Mouse (Mus musculus): Measurements from ENCODE around the gene Gapdh. TPM values are rescaled to one million over a fixed set of nuclear protein-coding genes. Genes with fewer than 3 reads are reported as not detected.
"Not testable (repeated sequence)": the region's sequence is repeated elsewhere in the genome, so short reads cannot be mapped to it uniquely, and the experiment has no call there.

Gapdh gene
- polyA plus RNA-seq, 1 experiment, result 3,321 TPM

- peaks cover 30% of the 10 kb centered on the region for H3K36me3 ChIP-seq (ENCODE audit: control insufficient read depth, insufficient read depth, low read length)
- no peaks in the 10 kb centered on the region for H3K27me3 ChIP-seq (ENCODE audit: control insufficient read depth, insufficient read depth, low read length)
- no peak for TF ChIP-seq POLR2A (IDR thresholded peaks at IDR 0.05; ENCODE audit: low read depth, low read length)
- no peak for TF ChIP-seq CTCF (IDR thresholded peaks at IDR 0.05; ENCODE audit: extremely low read depth, insufficient read length, insufficient replicate concordance, low read depth, low read length)
- WGBS, result 94% methylated on average over 14 of the region's 14 CpGs
- H3K4me1 ChIP-seq (ENCODE audit: control insufficient read depth, insufficient read depth, insufficient read length, low read length), result peaks cover 11% of the 10 kb centered on the region
- no peak overlapping the region for H3K27ac ChIP-seq (ENCODE audit: insufficient read depth, low read depth, low read length)
- no peak overlapping the region for H3K4me3 ChIP-seq (ENCODE audit: low read depth, low read length)
Measured at GRCm38 (mm10) chr6:125168086-125168485, 1.8 kb upstream of the Gapdh start.

GRCm38 (mm10) chr6:125166861-125167650 lies 789 bp upstream of the Gapdh start:
- no peaks in the 10 kb centered on the region for H3K27me3 ChIP-seq (ENCODE audit: control insufficient read depth, insufficient read depth, low read length)
- H3K4me1 ChIP-seq (ENCODE audit: control insufficient read depth, insufficient read depth, insufficient read length, low read length), result peaks cover 15% of the 10 kb centered on the region
- no peak for TF ChIP-seq POLR2A (IDR thresholded peaks at IDR 0.05; ENCODE audit: low read depth, low read length)
- TF ChIP-seq CTCF (IDR thresholded peaks at IDR 0.05; ENCODE audit: extremely low read depth, insufficient read length, insufficient replicate concordance, low read depth, low read length), result no peak
- WGBS, result 14% methylated on average over 10 of the region's 10 CpGs
- H3K4me3 ChIP-seq (ENCODE audit: low read depth, low read length), result peak overlapping the region; percentile 80
- H3K36me3 ChIP-seq (ENCODE audit: control insufficient read depth, insufficient read depth, low read length), result peaks cover 30% of the 10 kb centered on the region
- peak overlapping the region; percentile 90 for H3K27ac ChIP-seq (ENCODE audit: insufficient read depth, low read depth, low read length)

GRCm38 (mm10) chr6:125165328-125165891 lies 857 bp downstream of the Gapdh start:
- Histone ChIP-seq H3K4me3 (ENCODE audit: low read depth, low read length) (peak overlapping the region; percentile 80), H3K27ac (ENCODE audit: insufficient read depth, low read depth, low read length) (peak overlapping the region; percentile 90), H3K36me3 (ENCODE audit: control insufficient read depth, insufficient read depth, low read length) (peaks cover 28% of the 10 kb centered on the region), H3K27me3 (ENCODE audit: control insufficient read depth, insufficient read depth, low read length) (no peaks in the 10 kb centered on the region), H3K4me1 (ENCODE audit: control insufficient read depth, insufficient read depth, insufficient read length, low read length) (peaks cover 23% of the 10 kb centered on the region)
- TF ChIP-seq CTCF (IDR thresholded peaks at IDR 0.05; ENCODE audit: extremely low read depth, insufficient read length, insufficient replicate concordance, low read depth, low read length) (no peak), POLR2A (IDR thresholded peaks at IDR 0.05; ENCODE audit: low read depth, low read length) (peak; percentile 100)
- WGBS, result under 1% methylated on average over 36 of the region's 36 CpGs

- H3K36me3 ChIP-seq (ENCODE audit: control insufficient read depth, insufficient read depth, low read length), result peaks cover 27% of the 10 kb centered on the region
- H3K27me3 ChIP-seq (ENCODE audit: control insufficient read depth, insufficient read depth, low read length), result no peaks in the 10 kb centered on the region
- peak overlapping the region; percentile 80 for H3K4me3 ChIP-seq (ENCODE audit: low read depth, low read length)
- peak overlapping the region; percentile 88 for H3K27ac ChIP-seq (ENCODE audit: insufficient read depth, low read depth, low read length)
- H3K4me1 ChIP-seq (ENCODE audit: control insufficient read depth, insufficient read depth, insufficient read length, low read length), result peaks cover 23% of the 10 kb centered on the region
- TF ChIP-seq CTCF (IDR thresholded peaks at IDR 0.05; ENCODE audit: extremely low read depth, insufficient read length, insufficient replicate concordance, low read depth, low read length) (no peak), POLR2A (IDR thresholded peaks at IDR 0.05; ENCODE audit: low read depth, low read length) (no peak; the same call in 1 of the 2 replicates)
- under 1% methylated on average over 39 of the region's 39 CpGs for WGBS
Measured at GRCm38 (mm10) chr6:125164672-125165327, 1.5 kb downstream of the Gapdh start.

- Histone ChIP-seq H3K4me3 (ENCODE audit: low read depth, low read length) (peak overlapping the region; percentile 80), H3K4me1 (ENCODE audit: control insufficient read depth, insufficient read depth, insufficient read length, low read length) (peaks cover 23% of the 10 kb centered on the region), H3K27me3 (ENCODE audit: control insufficient read depth, insufficient read depth, low read length) (no peaks in the 10 kb centered on the region), H3K36me3 (ENCODE audit: control insufficient read depth, insufficient read depth, low read length) (peaks cover 28% of the 10 kb centered on the region), H3K27ac (ENCODE audit: insufficient read depth, low read depth, low read length) (peak overlapping the region; percentile 88)
- WGBS, result 18% methylated on average over 20 of the region's 20 CpGs
- TF ChIP-seq CTCF (IDR thresholded peaks at IDR 0.05; ENCODE audit: extremely low read depth, insufficient read length, insufficient replicate concordance, low read depth, low read length) (no peak), POLR2A (IDR thresholded peaks at IDR 0.05; ENCODE audit: low read depth, low read length) (0 out of 2 replicates have a peak, but pooled peaks have one; percentile 22)
Measured at GRCm38 (mm10) chr6:125163801-125164657, 2.2 kb downstream of the Gapdh start.

GRCm38 (mm10) chr6:125162615-125163305 lies 3.5 kb downstream of the Gapdh start:
- H3K27ac ChIP-seq (ENCODE audit: insufficient read depth, low read depth, low read length); H3K27me3 ChIP-seq (ENCODE audit: control insufficient read depth, insufficient read depth, low read length): not testable (repeated sequence)
- Histone ChIP-seq H3K4me1 (ENCODE audit: control insufficient read depth, insufficient read depth, insufficient read length, low read length) (peaks cover 23% of the 10 kb centered on the region), H3K36me3 (ENCODE audit: control insufficient read depth, insufficient read depth, low read length) (peaks cover 30% of the 10 kb centered on the region), H3K4me3 (ENCODE audit: low read depth, low read length) (0 out of 2 replicates have a peak overlapping the region, but pooled peaks have one; percentile 2)
- 76% methylated on average over 13 of the region's 16 CpGs for WGBS

Measured in small intestine, adult 2 months (tissue).